In genomic region chrX:6171718-6172117, GRCm38 (mm10) we compare ENCODE assay signal across 8 mouse cellular contexts. TPM values are rescaled to one million over a fixed set of nuclear protein-coding genes. Genes with fewer than 3 reads are reported as not detected.
DNase-seq lines count a peak whose midpoint lies in the region; ATAC-seq lines count a peak whose summit lies in the region.

No protein-coding gene starts in this region.

- no peaks in the 10 kb centered on the region for H3K9me3 ChIP-seq in embryonic facial prominence, embryonic 15.5 days (replicated peaks)
- H3K9me3 ChIP-seq in hindbrain, embryonic 15.5 days = no peaks in the 10 kb centered on the region
- no peaks in the 10 kb centered on the region for H3K9me3 ChIP-seq in neural tube, embryonic 13.5 days

- H3K27ac ChIP-seq in embryonic facial prominence, embryonic 15.5 days (replicated peaks) = no peak overlapping the region
- H3K27ac ChIP-seq in hindbrain, embryonic 15.5 days (replicated peaks) = peak overlapping the region; percentile 55; the same call in 1 of the 2 replicates
- H3K27ac ChIP-seq in neural tube, embryonic 13.5 days (replicated peaks) = peak overlapping the region; percentile 65

- no peak overlapping the region for H3K9ac ChIP-seq in embryonic facial prominence, embryonic 15.5 days
- 0 out of 2 replicates have a peak overlapping the region, but pooled peaks have one; percentile 4 for H3K9ac ChIP-seq in hindbrain, embryonic 15.5 days
- H3K9ac ChIP-seq in neural tube, embryonic 13.5 days = peak overlapping the region; percentile 60

- 28% methylated on average over 9 of the region's 12 CpGs for WGBS in embryonic facial prominence, embryonic 15.5 days
- 27% methylated on average over 9 of the region's 12 CpGs for WGBS in hindbrain, embryonic 15.5 days
- 24% methylated on average over 12 of the region's 12 CpGs for WGBS in neural tube, embryonic 13.5 days

- no peaks in the 10 kb centered on the region for H3K27me3 ChIP-seq in embryonic facial prominence, embryonic 15.5 days
- H3K27me3 ChIP-seq in hindbrain, embryonic 15.5 days = no peaks in the 10 kb centered on the region
- no peaks in the 10 kb centered on the region for H3K27me3 ChIP-seq in neural tube, embryonic 13.5 days

- peak; percentile 4 for DNase-seq in left cerebral cortex, adult 11 months (ENCODE audit: low spot score)
- no peak for DNase-seq in left cerebral cortex, adult 9 months (ENCODE audit: low spot score in 2 of 2)
- DNase-seq in adrenal gland, postnatal 36 days = no peak
- DNase-seq in urinary bladder, postnatal 10 days (ENCODE audit: low spot score) = no peak
- no peak for DNase-seq in MN1 (ENCODE audit: low spot score)

- H3K4me2 ChIP-seq in embryonic facial prominence, embryonic 15.5 days (replicated peaks) = peak overlapping the region; percentile 40
- peak overlapping the region; percentile 56 for H3K4me2 ChIP-seq in hindbrain, embryonic 15.5 days
- peak overlapping the region; percentile 58 for H3K4me2 ChIP-seq in neural tube, embryonic 13.5 days

- H3K4me3 ChIP-seq in embryonic facial prominence, embryonic 15.5 days (replicated peaks) = peak overlapping the region; percentile 28
- peak overlapping the region; percentile 40 for H3K4me3 ChIP-seq in hindbrain, embryonic 15.5 days
- H3K4me3 ChIP-seq in neural tube, embryonic 13.5 days = peak overlapping the region; percentile 39

- H3K4me1 ChIP-seq in embryonic facial prominence, embryonic 15.5 days = no peaks in the 10 kb centered on the region
- H3K4me1 ChIP-seq in hindbrain, embryonic 15.5 days (replicated peaks) = peaks cover 2% of the 10 kb centered on the region; the same call in 1 of the 2 replicates
- H3K4me1 ChIP-seq in neural tube, embryonic 13.5 days (replicated peaks) = peaks cover 17% of the 10 kb centered on the region; the same call in 1 of the 2 replicates

- ATAC-seq in embryonic facial prominence, embryonic 15.5 days (ENCODE audit: insufficient number of reproducible peaks, low FRiP score, low TSS enrichment, low read depth) = no peak
- ATAC-seq in hindbrain, embryonic 15.5 days (ENCODE audit: low FRiP score, low read depth) = no peak
- no peak for ATAC-seq in neural tube, embryonic 13.5 days (ENCODE audit: low read depth)

- no peaks in the 10 kb centered on the region for H3K36me3 ChIP-seq in embryonic facial prominence, embryonic 15.5 days
- no peaks in the 10 kb centered on the region for H3K36me3 ChIP-seq in hindbrain, embryonic 15.5 days
- no peaks in the 10 kb centered on the region for H3K36me3 ChIP-seq in neural tube, embryonic 13.5 days

RNA-seq across cellular contexts. Expression of gene Nudt10, which starts 1.1 kb away (rescaled TPM):
- polyA plus RNA-seq in embryonic facial prominence, embryonic 15.5 days (2015; fragmentation: Nextera tagmentation; extraction: Ambion mirVana) = 4.9 and 5.0 TPM in 2 replicates
- polyA plus RNA-seq in hindbrain, embryonic 15.5 days (2015; fragmentation: Nextera tagmentation; extraction: Ambion mirVana) = 49.0 and 51.4 TPM in 2 replicates
- polyA plus RNA-seq in neural tube, embryonic 13.5 days (2015; fragmentation: Nextera tagmentation; extraction: Ambion mirVana) = 51.5 and 53.4 TPM in 2 replicates
- total RNA-seq in adrenal gland, postnatal 36 days (2021) = 1 to 10 TPM; 4.5 to 6.9 TPM
